Mouse (Mus musculus) small intestine, adult 2 months (tissue): ENCODE results near the gene 1500015O10Rik. TPM values are rescaled to one million over a fixed set of nuclear protein-coding genes. Genes with fewer than 3 reads are reported as not detected.

Source experiments
- H3K27ac ChIP-seq: fragments of 200-500 bp; 2 replicates; pipeline ENCODE4 v1.5.1; 2012; ENCODE audit warnings: low read depth, low read length, control low read depth, inconsistent platforms; ENCODE audit not compliant: insufficient read depth
- H3K27me3 ChIP-seq: fragments of 200-500 bp; 2 replicates; pipeline ENCODE4 v1.6.1; 2012; ENCODE audit warnings: mild to moderate bottlenecking, moderate library complexity, low read length, inconsistent platforms; ENCODE audit not compliant: control insufficient read depth, insufficient read depth
- H3K36me3 ChIP-seq: fragments of 200-500 bp; 2 replicates; pipeline ENCODE4 v1.6.1; 2012; ENCODE audit warnings: mild to moderate bottlenecking, low read length, control low read depth, inconsistent platforms; ENCODE audit not compliant: control insufficient read depth, insufficient read depth
- H3K4me1 ChIP-seq: fragments of 200-500 bp; 2 replicates; pipeline ENCODE4 v1.6.1; 2012; ENCODE audit warnings: low read length, inconsistent platforms, mixed read lengths; ENCODE audit not compliant: control insufficient read depth, insufficient read depth, insufficient read length
- H3K4me3 ChIP-seq: fragments of 200-500 bp; 2 replicates; pipeline ENCODE4 v1.5.1; 2012; ENCODE audit warnings: low read depth, mild to moderate bottlenecking, control low read depth, inconsistent platforms, low read length, moderate library complexity
- CTCF ChIP-seq: fragments of 200-500 bp; IDR thresholded peaks from 2 replicates; pipeline ENCODE4 v1.5.1; 2012; ENCODE audit warnings: low read depth, mild to moderate bottlenecking, control low read depth, inconsistent platforms, low read length, moderate library complexity, mixed read lengths; ENCODE audit not compliant: insufficient replicate concordance, insufficient read length; ENCODE audit errors: extremely low read depth
- POLR2A ChIP-seq: fragments of 200-500 bp; IDR thresholded peaks from 2 replicates; pipeline ENCODE4 v1.6.1; 2012; ENCODE audit warnings: low read depth, mild to moderate bottlenecking, control low read depth, inconsistent platforms, low read length, moderate library complexity
- WGBS: fragments of 180-500 bp; shearing (Covaris S2); methylation state at CpG from one replicate; pipeline ENCODE4 v1.1.7; 2018; 5-methylcytosine and 5-hydroxymethylcytosine counted together
- polyA plus RNA-seq: library from polyadenylated mRNA; depleted of rRNA; stranded (reverse); fragments of >200 nt; gene quantifications from 2 replicates; pipeline ENCODE4 v1.2.3, GENCODE M21; 2012

The 1500015O10Rik gene
- polyA plus RNA-seq, 1 experiment: not detected

- Histone ChIP-seq H3K36me3 (peaks cover 21% of the 10 kb centered on the region), H3K27me3 (no peaks in the 10 kb centered on the region), H3K4me1 (no peaks in the 10 kb centered on the region), H3K4me3 (no peak overlapping the region), H3K27ac (no peak overlapping the region)
- no peak for TF ChIP-seq POLR2A
- no peak for TF ChIP-seq CTCF
- 63% methylated on average over 8 of the region's 8 CpGs for WGBS
Measured at GRCm38 (mm10) chr1:43754448-43755312, 24.3 kb downstream of the 1500015O10Rik start.

DNA sequence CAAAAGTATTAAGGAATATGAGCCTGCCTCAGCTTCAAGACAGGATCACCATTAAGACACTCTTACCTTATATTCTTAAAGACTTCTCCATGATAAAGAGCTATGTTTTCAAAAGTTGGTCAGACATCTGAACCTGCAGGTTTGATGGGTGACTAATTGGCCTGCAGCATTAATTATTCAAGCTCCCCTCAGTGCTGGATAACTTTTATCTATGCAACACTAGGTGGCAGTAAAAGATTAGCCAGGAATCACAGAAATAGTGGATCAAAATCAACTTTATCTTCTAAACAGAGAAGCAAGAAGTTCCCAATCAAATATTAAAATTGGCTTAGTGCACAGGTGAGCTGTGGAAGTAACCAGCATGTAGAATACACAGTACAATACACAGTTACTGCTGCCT is 29.7 kb downstream of the 1500015O10Rik start:
- Histone ChIP-seq H3K4me3 (no peak overlapping the region), H3K27ac (no peak overlapping the region), H3K4me1 (no peaks in the 10 kb centered on the region), H3K36me3 (peaks cover 8% of the 10 kb centered on the region), H3K27me3 (no peaks in the 10 kb centered on the region)
- TF ChIP-seq CTCF: no peak
- no peak for TF ChIP-seq POLR2A

- H3K36me3 ChIP-seq: peaks cover 6% of the 10 kb centered on the region; the same call in 1 of the 2 replicates
- no peaks in the 10 kb centered on the region for H3K27me3 ChIP-seq
- no peak overlapping the region for H3K4me3 ChIP-seq
- H3K27ac ChIP-seq: no peak overlapping the region
- TF ChIP-seq POLR2A: no peak
- no peak for TF ChIP-seq CTCF
- no peaks in the 10 kb centered on the region; the same call in 1 of the 2 replicates for H3K4me1 ChIP-seq
- WGBS: 86% methylated on average over 2 of the region's 2 CpGs
Measured at GRCm38 (mm10) chr1:43764481-43764880, 34.1 kb downstream of the 1500015O10Rik start.

- 98% methylated on average over 2 of the region's 2 CpGs for WGBS
- H3K4me3 ChIP-seq: no peak overlapping the region
- H3K36me3 ChIP-seq: peaks cover 4% of the 10 kb centered on the region; the same call in 1 of the 2 replicates
- H3K27me3 ChIP-seq: no peaks in the 10 kb centered on the region
- no peak overlapping the region for H3K27ac ChIP-seq
- TF ChIP-seq CTCF: no peak
- no peak for TF ChIP-seq POLR2A
- H3K4me1 ChIP-seq: peaks cover 5% of the 10 kb centered on the region; the same call in 1 of the 2 replicates
Measured at GRCm38 (mm10) chr1:43766328-43766727, 35.9 kb downstream of the 1500015O10Rik start.

- Histone ChIP-seq H3K4me3 (no peak overlapping the region), H3K27me3 (no peaks in the 10 kb centered on the region), H3K27ac (no peak overlapping the region), H3K36me3 (peaks cover 8% of the 10 kb centered on the region; the same call in 1 of the 2 replicates), H3K4me1 (peaks cover 5% of the 10 kb centered on the region; the same call in 1 of the 2 replicates)
- TF ChIP-seq CTCF: no peak
- TF ChIP-seq POLR2A: no peak
- WGBS: 65% methylated on average over 4 of the region's 4 CpGs
Measured at GRCm38 (mm10) chr1:43768385-43768990, 38.1 kb downstream of the 1500015O10Rik start.

DNA sequence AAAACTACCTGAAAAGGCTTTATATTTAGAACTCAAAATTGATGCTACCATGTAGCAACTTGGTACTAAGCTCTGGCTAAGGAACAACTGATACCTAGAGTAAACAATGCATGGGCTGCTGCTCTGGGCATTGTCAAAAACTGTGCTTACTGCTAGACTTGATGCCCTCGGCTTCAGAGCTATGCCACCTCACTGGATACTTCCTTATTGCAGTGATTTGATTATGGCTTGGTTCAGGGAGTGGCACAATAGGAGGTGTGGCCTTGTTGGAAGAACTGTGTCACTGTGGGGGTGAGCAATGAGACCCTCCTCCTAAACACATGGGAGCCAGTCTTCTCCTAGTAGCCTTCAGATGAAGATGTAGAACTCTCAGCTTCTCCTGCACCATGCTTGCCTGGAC is 38.9 kb downstream of the 1500015O10Rik start:
- Histone ChIP-seq H3K4me1 (peaks cover 5% of the 10 kb centered on the region; the same call in 1 of the 2 replicates), H3K27me3 (no peaks in the 10 kb centered on the region), H3K36me3 (peaks cover 10% of the 10 kb centered on the region; the same call in 1 of the 2 replicates), H3K27ac (no peak overlapping the region), H3K4me3 (no peak overlapping the region)
- 5% methylated on average over 1 of the region's 1 CpGs for WGBS
- TF ChIP-seq CTCF: no peak
- no peak for TF ChIP-seq POLR2A

DNA sequence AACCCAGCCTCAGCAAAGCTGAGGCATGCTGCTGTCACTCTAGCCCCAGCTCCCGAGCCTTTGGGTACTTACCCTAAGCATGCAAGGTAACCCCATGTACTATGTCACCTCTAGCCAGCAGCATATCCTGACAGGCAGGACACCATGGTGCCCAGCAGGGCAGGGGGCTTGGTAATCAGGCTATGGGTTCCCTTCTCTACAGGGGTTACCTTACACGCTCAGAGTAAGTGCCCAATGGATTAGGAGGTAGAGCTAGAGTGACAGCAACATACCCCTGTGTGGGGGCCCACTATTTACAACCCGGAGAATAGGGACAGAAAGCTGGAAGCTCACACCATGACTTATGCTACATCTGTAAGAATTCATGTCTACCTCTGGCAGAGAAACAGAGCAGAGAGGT is 39.6 kb downstream of the 1500015O10Rik start:
- TF ChIP-seq POLR2A (no peak), CTCF (no peak)
- Histone ChIP-seq H3K27ac (no peak overlapping the region), H3K4me1 (peaks cover 5% of the 10 kb centered on the region; the same call in 1 of the 2 replicates), H3K4me3 (no peak overlapping the region), H3K36me3 (peaks cover 14% of the 10 kb centered on the region; the same call in 1 of the 2 replicates), H3K27me3 (no peaks in the 10 kb centered on the region)
- WGBS: 88% methylated on average over 3 of the region's 3 CpGs
